Mouse (Mus musculus): ENCODE data around the gene Cers2. TPM values are rescaled to one million over a fixed set of nuclear protein-coding genes. Genes with fewer than 3 reads are reported as not detected.

Cers2 gene
- total RNA-seq, 2 experiments from 2014 or later, result 30.3 to 32.4 TPM

GRCm38 (mm10) chr3:95289419-95289818 lies 25.2 kb upstream of the Cers2 start:
- no peak for DNase-seq

GRCm38 (mm10) chr3:95290156-95290555 lies 24.4 kb upstream of the Cers2 start:
- DNase-seq, result no peak

GRCm38 (mm10) chr3:95291041-95291440 lies 23.6 kb upstream of the Cers2 start:
- no peak for DNase-seq

GRCm38 (mm10) chr3:95292899-95293298 lies 21.7 kb upstream of the Cers2 start:
- DNase-seq, result no peak

GRCm38 (mm10) chr3:95293537-95293936 lies 21.1 kb upstream of the Cers2 start:
- DNase-seq, result no peak

- no peak for DNase-seq
Observed at GRCm38 (mm10) chr3:95294316-95294715, 20.3 kb upstream of the Cers2 start.

GRCm38 (mm10) chr3:95294718-95295117 lies 19.9 kb upstream of the Cers2 start:
- DNase-seq, result no peak

- DNase-seq, result no peak
Observed at GRCm38 (mm10) chr3:95295321-95296102, 19.1 kb upstream of the Cers2 start.

GRCm38 (mm10) chr3:95296103-95296469 lies 18.5 kb upstream of the Cers2 start:
- DNase-seq, result peak; percentile 54 to 57

GRCm38 (mm10) chr3:95298018-95298417 lies 16.6 kb upstream of the Cers2 start:
- peak in 1 of 2 experiments; percentile 2 for DNase-seq

- DNase-seq, result no peak
Observed at GRCm38 (mm10) chr3:95301204-95301796, 13.3 kb upstream of the Cers2 start.

- DNase-seq, result no peak
Observed at GRCm38 (mm10) chr3:95306244-95306643, 8.3 kb upstream of the Cers2 start.

GRCm38 (mm10) chr3:95307100-95307499 lies 7.5 kb upstream of the Cers2 start, which contains the start of gene Anxa9:
Gene Anxa9, minus strand, starts transcription at chr3:95307176.
- DNase-seq, result peak in 1 of 2 experiments; percentile 36

- no peak for DNase-seq
Observed at GRCm38 (mm10) chr3:95310496-95310895, 4.1 kb upstream of the Cers2 start.

- DNase-seq, result peak; percentile 66 to 87
Observed at GRCm38 (mm10) chr3:95310968-95311882, 3.4 kb upstream of the Cers2 start.

GRCm38 (mm10) chr3:95312623-95313022 lies 2.0 kb upstream of the Cers2 start:
- peak in 1 of 2 experiments; percentile 58 for DNase-seq

- no peak for DNase-seq
Observed at GRCm38 (mm10) chr3:95313476-95313875, 1.1 kb upstream of the Cers2 start.

GRCm38 (mm10) chr3:95314075-95314474 lies 516 bp upstream of the Cers2 start:
- DNase-seq, result no peak

GRCm38 (mm10) chr3:95315094-95315843 lies 678 bp downstream of the Cers2 start:
- DNase-seq, result peak; percentile 93 to 95

- DNase-seq, result peak in 1 of 2 experiments; percentile 37
Observed at GRCm38 (mm10) chr3:95315844-95316550, 1.4 kb downstream of the Cers2 start.

- peak; percentile 57 to 72 for DNase-seq
Observed at GRCm38 (mm10) chr3:95317414-95318080, 3.0 kb downstream of the Cers2 start.

Measured in heart, adult 18-20 months (tissue).